8 mouse cellular contexts compared by ENCODE assay signal in genomic region chr15:96699521-96700511, GRCm38 (mm10). TPM values are rescaled to one million over a fixed set of nuclear protein-coding genes. Genes with fewer than 3 reads are reported as not detected.
DNase-seq lines count a peak whose midpoint lies in the region; ATAC-seq lines count a peak whose summit lies in the region.

Gene Slc38a2, minus strand, starts transcription at chr15:96699730.

- peaks cover 36% of the 10 kb centered on the region for H3K36me3 ChIP-seq in intestine, embryonic 14.5 days (ENCODE audit: control insufficient read depth, insufficient read depth, low read length)

- H3K27ac ChIP-seq in intestine, embryonic 14.5 days (ENCODE audit: low read depth): peak within 1 kb of the TSS; percentile 99

- H3K4me3 ChIP-seq in intestine, embryonic 14.5 days (ENCODE audit: low read depth, low read length): peak within 1 kb of the TSS; percentile 85

- ATAC-seq in intestine, embryonic 14.5 days (replicated peaks; ENCODE audit: low FRiP score, low TSS enrichment, low read depth): peak; percentile 87
- peak; percentile 61 for ATAC-seq in megakaryocyte progenitor cell, adult 5-6 weeks (replicated peaks; ENCODE audit: poor library complexity)

- H3K4me2 ChIP-seq in intestine, embryonic 14.5 days (ENCODE audit: low read length): peak within 1 kb of the TSS; percentile 96

- peaks cover 34% of the 10 kb centered on the region for H3K4me1 ChIP-seq in intestine, embryonic 14.5 days (replicated peaks; ENCODE audit: control insufficient read depth, insufficient read depth, low read length)

- peak; percentile 94 to 98 for DNase-seq in adrenal gland, adult (ENCODE audit: inconsistent age in 2 of 2, low spot score in 1 of 2)
- DNase-seq in embryo, embryonic 10.5 days (ENCODE audit: low spot score): peak; percentile 90
- DNase-seq in gastrocnemius, postnatal 25 days: peak; percentile 88
- DNase-seq in intestine, embryonic 14.5 days (ENCODE audit: low spot score): peak; percentile 96
- DNase-seq in left cerebral cortex, postnatal 10 days (ENCODE audit: extremely low spot score in 1 of 2, low spot score in 2 of 2): peak; percentile 75 to 94
- DNase-seq in right cerebral cortex, postnatal 14 days: peak; percentile 81
- peak; percentile 93 for DNase-seq in urinary bladder, postnatal 36 days (ENCODE audit: low spot score in 2 of 2)

- peak within 1 kb of the TSS; percentile 100 for H3K9ac ChIP-seq in intestine, embryonic 14.5 days (ENCODE audit: low read length)

- WGBS in intestine, embryonic 14.5 days: under 1% methylated on average over 70 of the region's 76 CpGs

- H3K9me3 ChIP-seq in intestine, embryonic 14.5 days (ENCODE audit: control insufficient read depth, low read length): no peaks in the 10 kb centered on the region

- intact Hi-C loops in left cerebral cortex, postnatal 10 days (cut with DNase I): loop anchor here (10.0 kb wide), 2 partner anchors 235 to 485 kb away; no protein-coding TSS in a partner anchor

- no peaks in the 10 kb centered on the region for H3K27me3 ChIP-seq in intestine, embryonic 14.5 days (replicated peaks; ENCODE audit: control insufficient read depth, insufficient read depth, low read length)

RNA-seq across cellular contexts. Expression of gene Slc38a2, which starts in this region (rescaled TPM):
- total RNA-seq in gastrocnemius, postnatal 25 days (2021): 100 to 1,000 TPM in 1 of 2 experiments, 10 to 100 TPM in 1; 73.8 to 112 TPM
- polyA plus RNA-seq in intestine, embryonic 14.5 days (2014; fragmentation: Nextera tagmentation; extraction: Ambion mirVana): 129 and 141 TPM in 2 replicates
- total RNA-seq in left cerebral cortex, postnatal 10 days (2021): 10 to 100 TPM; 69.3 to 72.2 TPM
- total RNA-seq in megakaryocyte progenitor cell, adult 5-6 weeks (2015): 149 and 157 TPM in 2 replicates
- total RNA-seq in megakaryocyte progenitor cell, adult 5-6 weeks (2017): 70.7 and 73.4 TPM in 2 replicates

Comparison
In these comparisons a context has a peak if more than half of its experiments do, and no peak if none do; other contexts are left out.
1. Peak in every context shown above with its lines: DNase-seq, ATAC-seq, H3K4me3 ChIP-seq and H3K27ac ChIP-seq.